Comparison of ENCODE assay signal across 8 mouse cellular contexts in the genomic region with DNA sequence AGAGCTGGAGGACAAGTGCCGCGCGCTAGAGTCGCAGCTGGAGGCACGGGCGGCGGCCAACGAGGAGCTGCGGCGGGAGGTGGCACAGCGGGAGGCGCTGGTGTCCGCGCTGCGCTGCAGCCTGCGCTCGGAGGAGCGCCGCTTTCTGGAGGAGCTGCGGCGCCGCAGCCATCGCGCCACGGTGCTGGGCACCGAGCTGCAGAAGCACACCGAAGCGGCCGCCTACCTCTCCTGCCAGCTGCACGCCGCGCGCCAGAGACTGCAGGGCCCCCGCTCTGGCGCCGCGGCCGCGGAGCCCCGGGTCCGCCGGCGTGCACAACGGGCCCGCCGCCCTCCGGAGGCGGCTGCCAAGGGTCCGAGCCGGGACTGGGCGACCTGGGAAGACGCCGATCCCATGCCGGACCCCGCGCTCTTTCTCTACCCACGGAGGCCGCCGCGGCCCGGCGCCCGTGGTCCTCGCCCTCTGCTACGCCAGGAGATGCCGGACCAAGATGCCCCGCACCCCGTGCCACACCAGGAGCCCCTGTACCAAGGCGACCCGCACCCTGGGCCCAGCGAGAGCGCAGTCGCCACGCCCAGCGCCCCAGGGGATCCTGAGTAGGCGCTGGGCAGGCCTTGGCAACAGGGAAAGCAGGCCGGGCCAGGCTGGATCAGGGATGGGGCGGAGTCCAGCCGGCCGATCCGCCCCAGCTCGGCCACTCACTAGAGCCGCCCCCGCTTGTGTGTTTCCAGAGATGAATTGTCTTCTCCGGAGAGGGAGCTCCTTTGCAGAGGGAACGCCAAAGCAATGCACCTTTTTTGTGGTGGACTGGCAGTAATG. TPM values are rescaled to one million over a fixed set of nuclear protein-coding genes. Genes with fewer than 3 reads are reported as not detected.
DNase-seq lines count a peak whose midpoint lies in the region; ATAC-seq and TF ChIP-seq lines count a peak whose summit lies in the region.

No protein-coding gene starts in this region.

- ATAC-seq in forebrain, postnatal 0 days, result peak; percentile 86

- H3K4me1 ChIP-seq in forebrain, postnatal 0 days (ENCODE audit: insufficient read depth), result peaks cover 5% of the 10 kb centered on the region; the same call in 1 of the 2 replicates

- DNase-seq in Muller cell, postnatal 12 days (ENCODE audit: inconsistent ontology term), result peak; percentile 90
- DNase-seq in cerebellum, adult 18-20 months, result peak; percentile 83 to 87
- DNase-seq in forebrain, postnatal 0 days, result peak; percentile 74
- peak; percentile 76 to 86 for DNase-seq in heart, postnatal 36 days
- DNase-seq in layer of hippocampus, adult 9-11 months, result peak; percentile 74
- peak; percentile 87 for DNase-seq in lung, postnatal 10 days
- DNase-seq in retina, embryonic 14.5 days (ENCODE audit: low spot score), result peak; percentile 77
- peak; percentile 80 for DNase-seq in thymus, postnatal 4 days

- peak; percentile 64 for TF ChIP-seq CTCF in forebrain, postnatal 0 days (IDR thresholded peaks at IDR 0.05; ENCODE audit: low read depth)

- WGBS in forebrain, postnatal 0 days, result 2% methylated on average over 78 of the region's 86 CpGs

- intact Hi-C loops in heart, postnatal 36 days (cut with DNase I), result no loop called here

- peak overlapping the region; percentile 70 for H3K9ac ChIP-seq in forebrain, postnatal 0 days

- H3K4me3 ChIP-seq in forebrain, postnatal 0 days (ENCODE audit: low read depth, low read length), result peak overlapping the region; percentile 51

- peak overlapping the region; percentile 81 for H3K27ac ChIP-seq in forebrain, postnatal 0 days (ENCODE audit: low read depth, low read length)

- H3K9me3 ChIP-seq in forebrain, postnatal 0 days (ENCODE audit: low read length), result no peaks in the 10 kb centered on the region

- peaks cover 6% of the 10 kb centered on the region for H3K36me3 ChIP-seq in forebrain, postnatal 0 days (ENCODE audit: insufficient read depth)

- no peaks in the 10 kb centered on the region for H3K27me3 ChIP-seq in forebrain, postnatal 0 days (ENCODE audit: insufficient read depth, low read length)

- peak overlapping the region; percentile 87 for H3K4me2 ChIP-seq in forebrain, postnatal 0 days (ENCODE audit: low read depth)

RNA-seq across cellular contexts. Expression of a gene that starts 11.1 kb away (rescaled TPM):
- total RNA-seq in forebrain, postnatal 0 days (2014; rRNA removed), result 44.3 and 62.4 TPM in 2 replicates
- 9.1 and 12.9 TPM in 2 replicates for polyA plus RNA-seq in forebrain, postnatal 0 days (2015; fragmentation: Nextera tagmentation; extraction: Ambion mirVana)
- 100 to 1,000 TPM; 221 to 229 TPM for total RNA-seq in heart, postnatal 36 days (2021)

RNA-seq across cellular contexts. Expression of a gene that starts 18.8 kb away (rescaled TPM):
- total RNA-seq in forebrain, postnatal 0 days (2014; rRNA removed), result 12.2 and 14.2 TPM in 2 replicates
- 4.0 and 4.1 TPM in 2 replicates for polyA plus RNA-seq in forebrain, postnatal 0 days (2015; fragmentation: Nextera tagmentation; extraction: Ambion mirVana)
- under 1 TPM; 0.33 to 0.36 TPM for total RNA-seq in heart, postnatal 36 days (2021)

RNA-seq across cellular contexts. Expression of a gene that starts 27.5 kb away (rescaled TPM):
- 43.7 and 52.5 TPM in 2 replicates for total RNA-seq in forebrain, postnatal 0 days (2014; rRNA removed)
- polyA plus RNA-seq in forebrain, postnatal 0 days (2015; fragmentation: Nextera tagmentation; extraction: Ambion mirVana), result 9.9 and 12.2 TPM in 2 replicates
- total RNA-seq in heart, postnatal 36 days (2021), result 10 to 100 TPM; 74.1 to 86.6 TPM

Comparison
In these comparisons a context has a peak if more than half of its experiments do, and no peak if none do; other contexts are left out.
1. Peak in every context shown above with its lines: DNase-seq, ATAC-seq, H3K4me3 ChIP-seq and H3K27ac ChIP-seq.